Mouse (Mus musculus) cerebellum, postnatal 25 days (tissue): Measurements from ENCODE around the gene Brdt.
A peak's percentile ranks its signal among the peaks of the same experiment; 100 is the strongest.

Source experiments
- DNase-seq, 2 experiments: peaks; one replicate each; pipeline ENCODE4 v3.0.0; 2021; ENCODE audit warnings: mixed read lengths in 2 of 2

The Brdt gene

DNA sequence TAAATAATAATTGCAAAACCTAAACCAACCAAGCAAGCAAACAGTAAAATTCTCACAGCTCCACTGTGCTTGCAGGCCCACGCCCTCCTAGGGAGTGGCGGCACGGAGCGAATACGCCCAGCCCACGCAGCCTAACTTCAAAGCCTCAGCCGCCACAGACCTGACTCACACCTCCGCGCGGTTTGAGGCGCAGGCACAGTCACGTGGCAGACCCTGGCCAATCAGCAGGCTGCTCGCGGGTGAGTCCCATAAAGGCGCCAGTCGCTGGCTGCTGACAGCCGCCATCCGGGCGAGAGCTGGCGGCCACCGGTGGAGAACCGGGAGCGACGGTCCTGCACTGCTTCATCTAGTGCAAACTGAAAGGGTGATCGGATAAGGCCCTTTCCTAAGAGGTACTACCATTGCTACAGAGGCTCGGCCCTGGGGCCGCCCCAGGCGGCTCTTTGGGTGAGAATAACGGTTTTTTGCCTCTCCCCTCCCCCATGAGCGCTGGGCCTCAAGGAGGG, at the start of gene Brdt:
Gene Brdt, plus strand, starts transcription at position 244 of the 506 bp plus-strand sequence.
- no peak for DNase-seq

DNA sequence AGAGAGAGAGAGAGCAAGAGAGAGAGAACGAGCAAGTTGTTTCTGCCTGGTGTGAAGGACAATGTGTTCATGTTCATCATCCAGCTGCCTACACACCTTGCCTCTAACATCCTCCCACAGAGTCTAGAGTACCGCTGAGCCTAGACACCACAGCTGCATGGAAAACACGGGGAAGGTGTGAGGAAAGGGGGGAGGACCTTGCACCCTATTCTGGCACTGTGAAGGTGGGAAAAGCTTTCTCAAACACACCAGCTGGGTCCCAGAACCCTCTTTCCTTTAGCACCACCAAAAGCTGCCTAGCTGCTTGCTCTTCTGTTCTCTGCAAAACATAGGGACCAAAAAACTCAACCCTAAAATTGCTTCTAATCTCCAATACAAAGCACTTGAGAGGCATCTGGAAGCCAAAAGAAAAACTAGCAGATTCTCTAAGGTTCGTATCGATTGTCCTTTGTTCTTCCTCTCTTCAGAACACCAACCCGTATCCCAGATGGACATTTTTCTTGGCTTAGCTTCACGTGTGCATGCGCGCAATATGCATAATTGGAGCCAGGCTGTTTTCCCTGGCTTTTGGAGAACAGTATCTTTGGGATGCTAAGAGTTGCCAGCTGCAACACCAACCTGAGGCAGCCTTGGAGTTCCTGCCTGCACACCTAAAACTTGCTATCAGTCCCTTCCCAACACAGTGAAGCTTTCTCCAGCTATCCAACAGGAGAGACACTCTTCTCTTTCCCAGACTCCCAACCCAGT, 48.2 kb upstream of the Brdt start:
- peak; percentile 44 to 52 for DNase-seq

DNA sequence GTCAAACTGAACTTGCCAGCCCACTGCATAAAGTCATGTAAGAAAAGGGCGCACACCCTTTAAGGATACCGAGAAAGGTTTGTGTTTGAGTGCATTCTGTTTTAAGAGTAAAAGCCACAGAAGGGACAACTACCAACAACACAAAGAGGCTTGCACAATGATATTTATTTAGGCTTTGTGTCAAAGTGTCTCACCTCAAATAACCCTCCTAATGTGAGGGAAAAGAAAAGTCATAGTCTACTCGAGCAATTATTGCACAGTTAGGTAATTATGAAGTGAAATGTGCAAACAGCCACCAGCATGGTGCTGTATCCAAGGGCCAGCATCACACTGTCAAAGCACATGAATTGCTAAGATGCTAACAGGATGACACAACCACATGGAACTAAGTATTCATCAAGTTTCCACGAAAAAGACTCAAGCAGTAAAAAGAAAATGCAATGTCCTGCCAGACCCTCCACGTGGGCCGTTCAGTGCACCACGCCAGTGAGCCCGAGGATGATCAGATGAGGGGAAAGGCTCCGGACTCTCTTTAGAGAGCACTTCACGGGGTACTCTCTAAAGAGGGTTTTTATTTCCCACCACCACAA, 46.9 kb upstream of the Brdt start:
- no peak for DNase-seq

- DNase-seq: no peak
Observed at GRCm38 (mm10) chr5:107285563-107285962, 45.4 kb upstream of the Brdt start.

GRCm38 (mm10) chr5:107287254-107287907, 43.6 kb upstream of the Brdt start:
- peak; percentile 84 to 89 for DNase-seq

- no peak for DNase-seq
Observed at GRCm38 (mm10) chr5:107287908-107288267, 43.1 kb upstream of the Brdt start.

DNA sequence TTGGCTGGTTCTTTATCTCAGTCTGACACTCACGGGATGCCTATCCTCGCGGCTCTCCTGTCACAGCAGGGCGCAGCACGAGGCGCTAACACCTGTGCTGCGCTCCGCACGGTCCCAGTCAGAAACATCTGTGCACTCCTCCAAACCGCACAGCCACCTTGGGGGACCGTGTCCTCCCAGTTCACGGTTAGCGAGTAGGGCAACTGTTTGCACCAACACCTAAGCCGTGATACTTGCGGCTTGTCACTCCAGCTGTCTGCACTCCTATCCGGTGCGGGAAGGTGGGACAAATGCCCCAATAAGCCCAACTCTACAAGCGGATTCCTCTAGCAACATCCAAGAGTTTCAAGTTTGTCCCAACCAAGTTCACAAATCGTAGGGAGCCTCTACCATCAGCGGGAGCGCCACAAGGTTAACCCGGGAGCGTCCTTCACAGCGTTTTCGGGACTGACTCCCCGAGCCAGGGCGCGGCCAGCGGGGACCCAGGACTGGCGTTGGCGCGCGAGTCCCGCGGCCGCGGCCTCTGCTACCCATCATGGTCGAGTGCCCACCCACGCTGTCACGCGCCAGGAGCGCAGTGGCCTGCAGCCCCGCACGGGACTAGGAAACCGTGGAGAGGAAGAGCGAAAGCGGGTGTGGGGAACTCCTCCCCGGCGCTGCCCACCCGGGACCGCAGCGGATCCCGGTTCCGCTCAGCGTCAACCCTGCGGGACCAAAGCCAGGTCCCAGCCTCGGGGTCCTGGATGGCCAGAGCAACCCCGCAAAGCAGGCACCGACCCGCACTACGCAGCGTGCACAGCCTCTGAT, 42.3 kb upstream of the Brdt start:
- DNase-seq: peak in 1 of 2 experiments; percentile 77

DNA sequence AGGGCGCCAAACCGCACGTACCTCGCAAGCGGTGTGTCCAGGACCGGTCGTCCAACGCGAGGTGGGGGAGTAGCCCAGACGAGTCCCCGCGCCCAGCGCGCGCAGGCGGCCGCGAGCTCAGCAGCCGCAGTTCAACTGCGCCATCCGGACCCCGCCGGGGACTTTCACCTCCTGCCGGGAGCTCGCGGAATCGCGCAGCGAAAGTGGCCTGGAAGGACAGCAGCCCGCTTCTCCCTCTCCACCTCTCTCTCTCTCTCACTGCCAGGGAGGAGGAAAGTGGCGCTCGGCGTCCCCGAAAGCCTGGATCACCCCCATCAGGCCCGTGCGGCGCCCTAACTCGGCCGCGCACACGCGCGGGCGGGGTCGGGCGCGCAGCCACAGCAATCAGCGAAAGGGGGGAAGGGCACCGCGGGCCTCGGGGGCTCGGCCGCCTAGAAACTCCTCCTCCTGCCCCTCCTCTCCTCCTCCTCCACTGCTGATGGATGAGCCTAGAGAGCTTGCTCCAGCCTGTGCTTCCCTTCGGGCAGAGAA, 41.7 kb upstream of the Brdt start, which contains the start of gene Tgfbr3:
Gene Tgfbr3, minus strand, starts transcription at position 396 of the 531 bp plus-strand sequence.
- DNase-seq: peak; percentile 90 to 94

DNA sequence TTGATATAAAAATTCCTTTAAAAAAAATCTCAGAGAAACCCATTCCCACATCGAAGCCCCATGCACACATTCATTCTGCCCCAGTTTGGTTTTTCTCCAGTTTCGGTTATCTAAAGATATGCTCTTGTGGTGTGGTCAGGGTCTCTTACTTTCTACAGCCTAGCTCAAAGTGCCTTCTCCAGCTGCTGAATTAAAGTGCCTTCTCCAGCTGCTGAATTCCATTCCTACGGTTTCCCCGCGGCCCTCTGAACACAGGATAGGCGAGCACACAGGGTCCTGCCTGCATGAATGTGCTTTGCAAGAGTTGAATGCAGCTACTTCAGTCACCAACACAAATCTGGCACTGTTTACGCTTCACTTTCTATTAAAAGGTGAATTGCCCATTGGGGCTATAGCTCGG, 41.0 kb upstream of the Brdt start:
- no peak for DNase-seq

DNA sequence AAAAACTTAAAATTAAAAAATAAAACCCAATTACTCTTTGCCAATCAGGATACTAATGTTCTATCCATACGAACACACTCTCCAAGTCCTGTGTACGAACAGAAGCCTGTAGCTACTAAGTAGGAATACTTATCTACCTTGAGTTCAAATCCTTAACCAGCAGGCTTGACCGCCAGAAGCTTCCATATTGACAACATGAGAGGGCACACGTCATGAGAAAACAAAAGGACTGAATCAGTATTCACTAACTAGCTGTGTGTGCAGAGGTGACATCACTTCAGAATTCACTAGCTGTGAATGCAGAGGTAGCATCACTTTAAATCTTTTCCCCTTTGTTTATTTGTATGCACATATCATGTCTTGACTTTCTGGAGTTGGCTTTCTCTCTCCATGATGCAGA, 36.9 kb upstream of the Brdt start:
- DNase-seq: no peak

DNA sequence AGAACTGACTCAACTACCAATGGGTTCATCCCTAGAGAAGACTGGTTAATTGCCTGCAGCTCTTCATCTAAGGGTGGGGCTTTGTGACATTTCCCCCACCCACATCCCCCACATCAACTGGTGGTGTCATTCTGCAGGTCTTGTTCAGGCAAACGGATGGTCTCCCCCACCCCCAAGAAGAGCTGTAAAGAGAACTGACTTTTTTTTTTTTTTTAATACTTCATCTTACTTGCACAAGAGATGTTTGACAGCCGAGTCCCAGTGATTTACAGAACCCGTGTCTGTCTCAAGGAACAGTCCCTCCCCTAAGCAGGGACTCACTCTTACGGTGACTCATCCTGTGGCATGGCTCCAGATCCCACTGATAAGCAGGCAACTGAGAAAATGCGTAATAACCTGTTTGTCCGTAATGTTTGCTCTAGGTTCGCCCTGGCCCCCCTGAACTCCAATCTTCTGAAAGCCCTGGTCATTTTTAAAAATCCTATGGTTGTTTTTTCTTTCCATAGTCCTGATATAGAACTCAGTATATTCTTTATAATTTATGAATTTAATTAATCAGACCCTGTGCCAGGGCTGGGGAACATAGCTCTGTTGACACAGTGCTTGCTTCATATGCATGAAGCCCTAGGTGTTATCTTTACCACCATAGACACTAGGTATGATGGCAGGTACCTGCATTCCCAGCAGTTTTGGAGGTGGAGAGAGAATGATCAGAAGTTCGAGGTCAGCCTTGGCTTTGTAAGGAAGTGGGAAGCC, 35.7 kb upstream of the Brdt start:
- peak; percentile 63 to 85 for DNase-seq

DNA sequence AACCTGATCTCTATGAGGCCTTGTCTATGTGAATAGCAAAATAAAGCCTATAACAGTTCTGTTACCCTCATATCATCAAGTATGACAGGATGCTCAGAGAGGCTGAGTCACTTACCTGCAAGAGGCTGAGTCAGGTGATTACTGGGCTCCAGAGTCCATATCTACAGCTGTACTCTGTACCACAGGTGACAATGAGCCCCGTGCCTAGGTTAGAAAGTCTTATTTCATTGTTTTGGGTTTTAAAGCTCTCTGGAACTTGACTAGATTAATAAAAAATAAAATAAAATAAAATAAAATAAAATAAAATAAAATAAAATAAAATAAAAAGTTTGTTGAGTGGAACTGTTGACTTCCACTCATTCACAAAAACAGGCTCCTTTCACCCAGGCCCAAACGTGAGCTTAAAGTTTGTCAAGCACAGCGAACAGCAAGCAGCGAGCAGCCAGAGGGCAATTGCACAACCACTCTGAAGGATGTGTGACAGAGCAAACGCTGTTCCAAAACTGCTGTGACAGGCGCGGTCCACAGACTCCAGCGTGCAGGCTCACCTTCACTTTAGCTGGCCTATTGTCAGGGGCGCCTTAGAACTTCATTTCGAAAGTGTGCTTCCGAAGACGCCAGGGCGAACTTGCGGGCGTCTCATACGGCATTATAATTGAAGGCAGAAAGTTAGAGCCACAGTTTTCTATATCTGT, 35.0 kb upstream of the Brdt start:
- no peak for DNase-seq

DNA sequence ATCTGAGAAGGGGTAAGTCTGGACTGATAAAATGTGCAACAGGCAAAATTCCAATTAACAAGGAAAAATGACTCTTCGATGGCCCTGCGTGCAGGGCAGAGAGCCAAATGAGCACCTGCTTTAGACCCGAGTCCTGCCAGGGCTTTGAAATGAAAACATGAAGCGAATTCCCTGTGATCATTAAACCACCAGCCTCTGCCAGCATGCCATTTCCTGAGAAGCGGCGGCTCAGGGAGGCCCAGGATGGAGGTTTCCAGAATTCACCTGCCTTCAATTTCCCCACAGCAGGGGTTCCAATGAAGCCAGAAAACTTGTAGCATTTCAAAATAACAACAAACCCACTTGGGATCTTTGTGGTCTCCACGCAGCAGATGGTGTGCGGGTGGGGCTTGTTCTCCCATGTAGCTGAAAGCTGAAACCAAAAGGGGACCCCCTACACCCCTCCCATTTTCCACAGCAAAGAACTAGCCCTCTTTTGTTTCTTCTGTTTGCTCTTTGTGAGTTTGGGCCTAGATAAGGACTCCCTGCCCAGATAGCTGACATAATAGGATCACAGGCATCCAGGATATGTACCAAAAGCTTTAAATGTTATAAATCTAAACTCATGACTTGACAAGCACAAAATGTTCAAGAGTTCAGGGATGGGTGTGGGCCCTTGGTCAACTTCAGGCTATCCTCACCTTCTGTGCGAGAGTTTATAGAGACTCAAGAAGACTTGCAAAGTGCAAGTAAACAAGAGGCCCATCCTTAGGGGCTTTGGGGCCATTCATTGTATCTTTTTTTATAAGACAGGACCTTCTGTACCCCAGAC, 34.2 kb upstream of the Brdt start:
- DNase-seq: peak; percentile 80 to 85

- no peak for DNase-seq
Observed at GRCm38 (mm10) chr5:107298854-107299253, 32.1 kb upstream of the Brdt start.

GRCm38 (mm10) chr5:107303350-107303861, 27.6 kb upstream of the Brdt start:
- DNase-seq: no peak

- DNase-seq: no peak
Observed at GRCm38 (mm10) chr5:107304117-107304825, 26.7 kb upstream of the Brdt start.

- DNase-seq: no peak
Observed at GRCm38 (mm10) chr5:107307432-107307831, 23.5 kb upstream of the Brdt start.

GRCm38 (mm10) chr5:107317141-107317540, 13.8 kb upstream of the Brdt start:
- no peak for DNase-seq

DNA sequence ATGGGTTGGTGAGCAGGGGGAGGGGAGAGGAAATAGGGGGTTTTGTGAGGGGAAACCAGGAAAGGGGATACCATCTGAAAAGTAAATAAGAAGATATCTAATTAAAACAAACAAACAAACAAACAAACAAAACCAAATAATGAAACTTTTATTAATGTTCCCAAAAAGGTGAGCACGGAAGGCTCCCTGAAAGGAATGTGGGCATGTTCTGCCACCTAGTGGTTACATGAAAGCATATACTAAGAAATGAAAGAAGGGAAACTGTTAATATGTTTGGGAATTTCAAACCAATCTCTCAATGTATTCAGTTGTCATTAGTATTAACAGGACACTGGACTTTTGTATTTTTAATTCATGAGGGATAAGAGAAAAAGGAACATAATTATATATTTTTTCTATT, 10.3 kb upstream of the Brdt start:
- DNase-seq: peak in 1 of 2 experiments; percentile 65
